Mouse (Mus musculus) lung, embryonic 15.5 days (tissue): Measurements from ENCODE around the gene Palld. TPM values are rescaled to one million over a fixed set of nuclear protein-coding genes. Genes with fewer than 3 reads are reported as not detected.

Experiments
- ATAC-seq: fragments of 200-750 bp; cut with Nextera tagmentation; 2 replicates; pipeline ENCODE4 v1.8.0; 2017; ENCODE audit warnings: moderate number of reproducible peaks, borderline replicate concordance; ENCODE audit not compliant: low FRiP score, low TSS enrichment; ENCODE audit errors: extremely low read depth
- H3K27ac ChIP-seq: fragments of 300-500 bp; sonication (generic); 2 replicates; pipeline ENCODE4 v1.5.1; 2015; ENCODE audit warnings: moderate library complexity, mild to moderate bottlenecking, inconsistent platforms
- H3K27me3 ChIP-seq: fragments of 300-500 bp; sonication (generic); 2 replicates; pipeline ENCODE4 v1.6.1; 2015; ENCODE audit warnings: inconsistent platforms
- H3K36me3 ChIP-seq: fragments of 300-500 bp; sonication (generic); 2 replicates; pipeline ENCODE4 v1.6.1; 2015; ENCODE audit warnings: inconsistent platforms
- H3K4me1 ChIP-seq: fragments of 300-500 bp; sonication (generic); 2 replicates; pipeline ENCODE4 v1.6.1; 2015; ENCODE audit warnings: inconsistent platforms
- H3K4me2 ChIP-seq: fragments of 300-500 bp; sonication (generic); 2 replicates; pipeline ENCODE4 v1.6.1; 2015; ENCODE audit warnings: inconsistent platforms, mild to moderate bottlenecking, moderate library complexity
- H3K4me3 ChIP-seq: fragments of 300-500 bp; sonication (generic); 2 replicates; pipeline ENCODE4 v1.5.1; 2015; ENCODE audit warnings: mild to moderate bottlenecking, inconsistent platforms
- H3K9ac ChIP-seq: fragments of 300-500 bp; sonication (generic); 2 replicates; pipeline ENCODE4 v1.6.1; 2015; ENCODE audit warnings: inconsistent platforms
- H3K9me3 ChIP-seq: fragments of 300-500 bp; sonication (generic); 2 replicates; pipeline ENCODE4 v1.6.1; 2016; ENCODE audit warnings: inconsistent platforms
- WGBS: fragments of 180-500 bp; shearing (Covaris S2); methylation state at CpG from one replicate; pipeline ENCODE4 v1.1.7; 2015; 5-methylcytosine and 5-hydroxymethylcytosine counted together
- polyA plus RNA-seq: library from polyadenylated mRNA; unstranded; fragments of >200 nt; fragmentation: Nextera tagmentation; extraction: Ambion mirVana; gene quantifications from 2 replicates; pipeline ENCODE4 v1.2.1, GENCODE M21; 2015

Palld gene
- polyA plus RNA-seq, 1 experiment from 2014 or later, result 96.5 TPM

DNA sequence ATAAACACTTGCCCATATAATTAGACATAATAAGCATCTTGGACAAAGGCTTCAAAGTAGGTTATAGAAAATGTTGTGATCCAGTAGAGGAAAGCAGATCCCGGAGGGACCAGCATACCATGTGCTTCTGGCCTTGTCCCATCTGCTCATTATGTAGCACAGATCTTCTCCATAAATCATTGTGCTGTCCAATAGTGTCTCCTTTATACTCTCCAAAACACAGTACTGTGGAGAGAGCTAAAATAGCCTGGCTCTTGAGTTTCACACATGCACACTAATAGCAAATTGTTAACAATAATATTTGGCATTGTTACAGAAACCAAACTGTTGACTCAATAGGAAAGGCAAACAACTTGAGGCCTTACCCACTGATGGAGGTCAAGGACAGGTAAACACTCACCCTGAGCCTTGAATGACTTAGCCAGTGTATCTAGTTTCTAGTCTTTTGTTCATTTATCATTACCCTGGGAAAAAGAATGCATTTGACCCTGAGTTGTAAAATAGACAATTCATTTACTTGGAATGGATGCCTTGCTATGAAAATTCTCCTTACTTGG lies 105.0 kb downstream of the Palld start:
- Histone ChIP-seq H3K27me3 (0 out of 2 replicates have a peak, but pooled peaks cover 6% of the 10 kb centered on the region), H3K27ac (no peak overlapping the region), H3K4me2 (no peak overlapping the region), H3K9ac (no peak overlapping the region), H3K36me3 (no peaks in the 10 kb centered on the region), H3K4me3 (no peak overlapping the region), H3K9me3 (no peaks in the 10 kb centered on the region), H3K4me1 (no peaks in the 10 kb centered on the region)
- WGBS, result 23% methylated on average over 1 of the region's 1 CpGs
- no peak for ATAC-seq

DNA sequence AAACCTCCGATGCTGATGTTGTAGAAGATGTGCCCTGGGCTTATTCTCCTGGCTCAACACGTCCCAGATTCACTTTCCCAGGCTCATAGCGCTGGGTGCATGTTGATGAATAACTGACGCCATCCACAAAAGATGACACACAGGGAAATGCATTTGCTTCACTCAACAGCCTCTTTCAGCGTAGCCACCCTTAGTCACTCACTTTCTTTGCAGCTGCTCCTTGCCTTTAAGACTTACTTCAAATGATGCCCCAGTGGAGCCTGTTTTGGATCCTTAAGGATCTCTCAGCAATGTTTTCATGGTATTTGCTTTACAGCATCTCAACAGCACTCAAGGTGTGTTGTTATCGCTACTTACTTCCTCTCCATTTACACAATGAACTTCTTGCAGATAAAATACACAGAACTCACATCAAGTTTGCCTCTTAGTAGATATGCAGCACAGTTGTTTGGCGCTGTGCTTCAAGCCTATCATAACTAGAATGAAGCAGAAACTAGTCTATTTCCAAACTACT lies 105.9 kb downstream of the Palld start:
- Histone ChIP-seq H3K9ac (no peak overlapping the region), H3K27ac (no peak overlapping the region), H3K9me3 (no peaks in the 10 kb centered on the region), H3K4me2 (no peak overlapping the region), H3K36me3 (no peaks in the 10 kb centered on the region), H3K4me3 (no peak overlapping the region), H3K27me3 (0 out of 2 replicates have a peak, but pooled peaks cover 7% of the 10 kb centered on the region), H3K4me1 (no peaks in the 10 kb centered on the region)
- whole genome bisulfite sequencing, result 62% methylated on average over 7 of the region's 7 CpGs
- ATAC-seq, result no peak

- Histone ChIP-seq H3K4me2 (no peak overlapping the region), H3K9ac (no peak overlapping the region), H3K9me3 (no peaks in the 10 kb centered on the region), H3K36me3 (no peaks in the 10 kb centered on the region), H3K27ac (no peak overlapping the region), H3K4me3 (no peak overlapping the region), H3K27me3 (0 out of 2 replicates have a peak, but pooled peaks cover 13% of the 10 kb centered on the region), H3K4me1 (no peaks in the 10 kb centered on the region)
- 77% methylated on average over 3 of the region's 3 CpGs for WGBS
- ATAC-seq, result no peak
Observed at GRCm38 (mm10) chr8:61789946-61790345, 112.5 kb downstream of the Palld start.

DNA sequence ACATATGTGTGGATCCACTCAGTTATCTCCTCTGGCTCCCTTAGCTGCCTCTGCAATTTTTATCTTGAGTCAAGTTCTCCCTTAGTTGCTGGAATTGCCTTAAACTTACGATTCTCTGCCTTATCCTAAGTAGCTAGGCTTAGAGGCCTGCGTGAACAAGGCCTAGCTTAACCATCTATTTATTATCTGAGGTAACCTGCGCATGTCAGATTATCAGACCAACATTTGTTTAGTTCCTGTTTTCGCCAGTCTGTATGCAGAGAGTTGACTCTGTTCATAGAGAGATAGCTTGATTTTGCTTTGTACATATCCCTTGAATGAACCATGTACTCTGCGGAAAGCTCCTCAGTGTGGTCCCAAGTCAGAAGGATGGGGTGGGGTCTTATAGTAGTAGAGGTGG lies 113.2 kb downstream of the Palld start:
- Histone ChIP-seq H3K4me3 (no peak overlapping the region), H3K36me3 (no peaks in the 10 kb centered on the region), H3K27me3 (0 out of 2 replicates have a peak, but pooled peaks cover 13% of the 10 kb centered on the region), H3K4me2 (no peak overlapping the region), H3K27ac (no peak overlapping the region), H3K4me1 (no peaks in the 10 kb centered on the region), H3K9ac (no peak overlapping the region), H3K9me3 (no peaks in the 10 kb centered on the region)
- no peak for ATAC-seq
- WGBS, result 86% methylated on average over 5 of the region's 5 CpGs

GRCm38 (mm10) chr8:61782931-61783491 lies 119.5 kb downstream of the Palld start:
- 71% methylated on average over 7 of the region's 7 CpGs for WGBS
- H3K4me1 ChIP-seq, result 0 out of 2 replicates have a peak, but pooled peaks cover 3% of the 10 kb centered on the region
- H3K4me3 ChIP-seq, result no peak overlapping the region
- H3K9ac ChIP-seq, result no peak overlapping the region
- H3K36me3 ChIP-seq, result no peaks in the 10 kb centered on the region
- no peak for ATAC-seq
- H3K9me3 ChIP-seq, result no peaks in the 10 kb centered on the region
- H3K27me3 ChIP-seq, result no peaks in the 10 kb centered on the region
- no peak overlapping the region for H3K27ac ChIP-seq
- H3K4me2 ChIP-seq, result no peak overlapping the region

- Histone ChIP-seq H3K27ac (no peak overlapping the region), H3K4me1 (peaks cover 13% of the 10 kb centered on the region; the same call in 1 of the 2 replicates)
- 64% methylated on average over 5 of the region's 5 CpGs for WGBS
Observed at GRCm38 (mm10) chr8:61780652-61781257, 121.7 kb downstream of the Palld start.

GRCm38 (mm10) chr8:61778194-61778593 lies 124.3 kb downstream of the Palld start:
- H3K36me3 ChIP-seq, result no peaks in the 10 kb centered on the region
- ATAC-seq, result no peak
- H3K4me2 ChIP-seq, result no peak overlapping the region
- H3K9ac ChIP-seq, result no peak overlapping the region
- H3K27me3 ChIP-seq, result no peaks in the 10 kb centered on the region
- H3K27ac ChIP-seq, result no peak overlapping the region
- H3K9me3 ChIP-seq, result no peaks in the 10 kb centered on the region
- WGBS, result 67% methylated on average over 3 of the region's 3 CpGs
- H3K4me3 ChIP-seq, result no peak overlapping the region
- peaks cover 15% of the 10 kb centered on the region; the same call in 1 of the 2 replicates for H3K4me1 ChIP-seq

More at GRCm38 (mm10) chr8:61780652-61781257, 121.7 kb downstream of the Palld start:
- H3K9ac ChIP-seq, result no peak overlapping the region
- H3K4me3 ChIP-seq, result no peak overlapping the region
- no peak overlapping the region for H3K4me2 ChIP-seq
- H3K27me3 ChIP-seq, result no peaks in the 10 kb centered on the region
- no peaks in the 10 kb centered on the region for H3K9me3 ChIP-seq
- no peak for ATAC-seq
- no peaks in the 10 kb centered on the region for H3K36me3 ChIP-seq

DNA sequence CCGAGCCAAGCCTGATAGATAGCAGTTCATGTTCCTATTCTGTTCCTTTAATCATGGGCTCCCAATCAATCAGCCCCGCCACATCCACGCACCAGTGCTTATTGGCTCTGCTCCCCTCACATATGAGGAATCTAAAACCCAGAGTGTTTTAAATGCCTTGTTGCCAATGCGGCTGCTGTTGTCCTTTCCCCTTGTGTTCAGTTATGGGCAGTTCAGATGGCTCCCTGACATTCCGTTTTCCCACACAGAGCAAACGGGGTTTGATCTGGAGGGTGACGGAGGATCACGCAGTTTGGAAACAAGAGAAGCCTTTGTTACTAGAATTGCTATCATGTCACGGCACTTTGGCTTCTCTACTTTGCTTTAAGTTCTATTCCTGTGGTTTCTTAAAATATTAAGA lies 125.9 kb downstream of the Palld start:
- no peak overlapping the region for H3K4me3 ChIP-seq
- H3K4me2 ChIP-seq, result peak overlapping the region; percentile 35
- H3K27me3 ChIP-seq, result no peaks in the 10 kb centered on the region
- WGBS, result 35% methylated on average over 9 of the region's 9 CpGs
- no peaks in the 10 kb centered on the region for H3K9me3 ChIP-seq
- no peak overlapping the region for H3K9ac ChIP-seq
- no peaks in the 10 kb centered on the region for H3K36me3 ChIP-seq
- peaks cover 15% of the 10 kb centered on the region; the same call in 1 of the 2 replicates for H3K4me1 ChIP-seq
- peak; percentile 42; the same call in 1 of the 2 replicates for ATAC-seq
- peak overlapping the region; percentile 47 for H3K27ac ChIP-seq

DNA sequence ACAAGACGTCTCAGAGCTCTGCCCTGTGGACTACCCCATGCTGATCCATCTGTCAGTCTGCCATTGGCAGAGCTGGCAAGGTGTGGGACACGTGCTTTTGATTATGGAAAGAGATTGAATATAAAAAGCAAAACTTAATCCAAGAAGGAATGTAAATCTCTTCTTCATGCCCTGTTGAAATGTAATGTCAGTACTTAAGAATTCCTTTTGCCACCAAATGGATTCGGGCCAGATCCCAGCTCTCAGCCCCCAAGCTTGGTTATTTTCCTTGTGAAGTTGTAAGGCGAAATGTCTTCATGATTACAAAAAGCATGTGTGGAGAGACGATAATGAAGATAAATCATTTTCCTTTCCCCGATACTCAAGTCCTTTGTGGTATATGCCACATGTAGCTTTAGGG lies 126.6 kb downstream of the Palld start:
- no peak overlapping the region for H3K9ac ChIP-seq
- H3K4me1 ChIP-seq, result peaks cover 15% of the 10 kb centered on the region; the same call in 1 of the 2 replicates
- H3K9me3 ChIP-seq, result no peaks in the 10 kb centered on the region
- no peak for ATAC-seq
- peak overlapping the region; percentile 35; the same call in 1 of the 2 replicates for H3K4me2 ChIP-seq
- H3K36me3 ChIP-seq, result no peaks in the 10 kb centered on the region
- no peak overlapping the region for H3K4me3 ChIP-seq
- no peaks in the 10 kb centered on the region for H3K27me3 ChIP-seq
- H3K27ac ChIP-seq, result peak overlapping the region; percentile 47; the same call in 1 of the 2 replicates
- WGBS, result 34% methylated on average over 6 of the region's 6 CpGs

DNA sequence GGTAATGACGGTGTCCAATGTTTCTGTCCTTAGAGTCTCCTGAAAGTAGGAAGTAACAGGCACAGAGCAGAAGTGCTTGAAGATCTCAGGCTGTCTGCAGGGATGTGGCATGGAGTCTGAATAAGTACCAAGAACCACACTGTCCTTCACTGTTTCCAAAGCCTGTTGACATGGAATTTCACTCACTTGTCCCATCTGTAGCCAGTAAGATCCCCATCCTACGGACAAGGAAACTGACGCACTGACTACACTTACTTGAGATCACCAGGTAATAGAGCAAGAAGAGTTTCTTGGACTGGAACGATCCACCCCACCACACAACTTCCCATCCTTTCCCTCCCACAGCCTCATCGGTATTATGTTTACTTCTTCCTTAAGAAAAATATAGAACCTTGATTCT lies 128.3 kb downstream of the Palld start:
- no peaks in the 10 kb centered on the region for H3K9me3 ChIP-seq
- no peak for ATAC-seq
- no peak overlapping the region for H3K4me2 ChIP-seq
- no peak overlapping the region for H3K27ac ChIP-seq
- no peaks in the 10 kb centered on the region for H3K36me3 ChIP-seq
- no peak overlapping the region for H3K9ac ChIP-seq
- H3K27me3 ChIP-seq, result no peaks in the 10 kb centered on the region
- peaks cover 13% of the 10 kb centered on the region; the same call in 1 of the 2 replicates for H3K4me1 ChIP-seq
- 80% methylated on average over 5 of the region's 5 CpGs for WGBS
- H3K4me3 ChIP-seq, result no peak overlapping the region

GRCm38 (mm10) chr8:61773595-61774088 lies 128.8 kb downstream of the Palld start:
- peaks cover 13% of the 10 kb centered on the region for H3K4me1 ChIP-seq
- H3K27me3 ChIP-seq, result no peaks in the 10 kb centered on the region
- no peaks in the 10 kb centered on the region for H3K9me3 ChIP-seq
- 34% methylated on average over 4 of the region's 4 CpGs for WGBS
- H3K4me3 ChIP-seq, result no peak overlapping the region
- H3K36me3 ChIP-seq, result no peaks in the 10 kb centered on the region
- no peak for ATAC-seq
- H3K27ac ChIP-seq, result no peak overlapping the region
- no peak overlapping the region for H3K9ac ChIP-seq
- no peak overlapping the region for H3K4me2 ChIP-seq

DNA sequence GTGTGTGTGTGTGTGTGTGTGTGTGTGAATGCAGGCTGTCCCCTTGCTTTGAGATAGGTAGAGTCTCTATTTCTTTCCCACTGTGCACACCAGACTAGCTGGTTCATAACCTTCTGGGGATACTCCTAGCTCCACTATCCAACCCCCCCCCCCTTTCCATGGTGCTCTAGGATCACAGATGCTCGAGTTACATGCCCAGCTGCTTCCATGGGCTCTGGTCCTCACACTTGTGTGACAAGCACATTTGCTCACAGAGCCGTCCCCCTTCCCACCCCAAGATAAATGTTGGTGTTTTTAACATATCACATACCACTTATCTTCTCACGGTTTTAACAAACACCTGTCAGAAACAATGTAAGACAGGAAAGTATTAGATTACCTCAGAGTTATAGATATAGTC lies 131.2 kb downstream of the Palld start:
- no peak overlapping the region for H3K9ac ChIP-seq
- WGBS, result 47% methylated on average over 3 of the region's 3 CpGs

More for the DNA sequence above, 131.2 kb downstream of the Palld start:
- ATAC-seq, result no peak
- no peaks in the 10 kb centered on the region for H3K27me3 ChIP-seq
- peaks cover 11% of the 10 kb centered on the region for H3K4me1 ChIP-seq
- H3K9me3 ChIP-seq, result no peaks in the 10 kb centered on the region
- H3K36me3 ChIP-seq, result no peaks in the 10 kb centered on the region
- no peak overlapping the region for H3K4me3 ChIP-seq
- H3K27ac ChIP-seq, result no peak overlapping the region
- no peak overlapping the region for H3K4me2 ChIP-seq
